ENCODE assay signal across 27 mouse cellular contexts in the genomic region with DNA sequence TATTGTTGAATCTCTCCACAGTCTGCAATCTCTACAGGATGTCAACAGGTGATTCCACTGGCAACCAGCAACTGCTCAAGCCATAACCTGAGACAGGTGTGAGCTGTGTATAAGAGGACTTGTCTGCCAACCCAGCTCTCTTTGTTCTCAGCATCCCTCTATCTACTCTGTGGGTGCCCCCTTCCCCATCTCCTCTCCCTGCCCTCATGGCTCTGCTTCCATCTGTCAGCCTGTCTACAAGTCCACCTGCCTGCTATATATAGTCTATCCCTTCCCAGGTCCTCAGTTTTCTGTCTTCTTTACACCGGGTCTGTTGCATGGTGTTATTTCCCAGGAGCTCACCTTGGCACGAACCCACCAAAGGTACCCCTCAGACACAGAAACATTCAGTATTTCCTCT. TPM values are rescaled to one million over a fixed set of nuclear protein-coding genes. Genes with fewer than 3 reads are reported as not detected.
DNase-seq lines count a peak whose midpoint lies in the region; ATAC-seq lines count a peak whose summit lies in the region.
"Had no signal": no experiment of that assay in that cellular context is flagged by ENCODE, and none has a peak within 500 bp of the region (broad histone marks: within the 10 kb centered on the region; RNA-seq: fewer than 3 reads in every experiment).

No protein-coding gene starts in this region.

- ATAC-seq in kidney, embryonic 16.5 days (ENCODE audit: low FRiP score, low TSS enrichment): 0 out of 2 replicates have a peak, but pooled peaks have one; percentile 35
- no peak for ATAC-seq in liver, embryonic 12.5 days
- ATAC-seq: forebrain, embryonic 16.5 days; hindbrain, postnatal 0 days; inflammation-experienced regulatory T-cells, adult 6 months; intestine, embryonic 16.5 days; Patski had no signal

- no peaks in the 10 kb centered on the region for H3K27me3 ChIP-seq in kidney, embryonic 16.5 days (ENCODE audit: insufficient read depth, low read length)
- H3K27me3 ChIP-seq in liver, embryonic 12.5 days (replicated peaks): no peaks in the 10 kb centered on the region
- H3K27me3 ChIP-seq: CH12.LX; embryonic facial prominence, embryonic 12.5 days; embryonic facial prominence, embryonic 15.5 days; heart, embryonic 13.5 days; Patski had no signal

- H3K4me1 ChIP-seq in kidney, embryonic 16.5 days (ENCODE audit: insufficient read depth, low read length): no peaks in the 10 kb centered on the region
- no peaks in the 10 kb centered on the region for H3K4me1 ChIP-seq in liver, embryonic 12.5 days
- H3K4me1 ChIP-seq: embryonic facial prominence, embryonic 12.5 days; embryonic facial prominence, embryonic 15.5 days; heart, embryonic 10.5 days; heart, embryonic 13.5 days had no signal

- peak; percentile 49 for DNase-seq in cerebellum, adult 9-11 months
- no peak for DNase-seq in cerebellum, adult 9-10 months
- no peak for DNase-seq in kidney, adult 9 months
- peak; percentile 55 for DNase-seq in brain, adult 2 months (ENCODE audit: low read depth, low spot score)
- DNase-seq: adrenal gland, postnatal 10 days; adrenal gland, postnatal 36 days; B cell, adult 2 months; gastrocnemius, postnatal 10 days; gastrocnemius, postnatal 36 days; heart, adult 2 months; heart, postnatal 14 days; heart, postnatal 4 days; kidney, adult 18-20 months had no signal

- WGBS in kidney, embryonic 16.5 days: 89% methylated on average over 2 of the region's 2 CpGs
- WGBS in liver, embryonic 12.5 days (ENCODE audit: insufficient replicate concordance): 85% methylated on average over 2 of the region's 2 CpGs

- H3K9ac ChIP-seq in kidney, embryonic 16.5 days (replicated peaks; ENCODE audit: low read length): no peak overlapping the region
- H3K9ac ChIP-seq in liver, embryonic 12.5 days: no peak overlapping the region
- H3K9ac ChIP-seq: embryonic facial prominence, embryonic 12.5 days; embryonic facial prominence, embryonic 15.5 days; heart, embryonic 13.5 days; hindbrain, embryonic 14.5 days had no signal

- peaks cover 27% of the 10 kb centered on the region for H3K36me3 ChIP-seq in kidney, embryonic 16.5 days (ENCODE audit: insufficient read depth, low read length)
- peaks cover 83% of the 10 kb centered on the region for H3K36me3 ChIP-seq in liver, embryonic 12.5 days

- no peaks in the 10 kb centered on the region for H3K9me3 ChIP-seq in kidney, embryonic 16.5 days (ENCODE audit: low read length)
- no peaks in the 10 kb centered on the region for H3K9me3 ChIP-seq in liver, embryonic 12.5 days (replicated peaks)
- H3K9me3 ChIP-seq: embryonic facial prominence, embryonic 12.5 days; embryonic facial prominence, embryonic 15.5 days; G1E; heart, embryonic 10.5 days; heart, embryonic 13.5 days had no signal

- no peak overlapping the region for H3K4me2 ChIP-seq in kidney, embryonic 16.5 days (replicated peaks; ENCODE audit: low read depth, low read length)
- no peak overlapping the region for H3K4me2 ChIP-seq in liver, embryonic 12.5 days
- H3K4me2 ChIP-seq: embryonic facial prominence, embryonic 12.5 days; embryonic facial prominence, embryonic 15.5 days; heart, embryonic 13.5 days; hindbrain, embryonic 14.5 days had no signal

- H3K27ac ChIP-seq in kidney, embryonic 16.5 days (ENCODE audit: low read length): no peak overlapping the region
- no peak overlapping the region for H3K27ac ChIP-seq in liver, embryonic 12.5 days
- H3K27ac ChIP-seq: embryonic facial prominence, embryonic 12.5 days; embryonic facial prominence, embryonic 15.5 days; heart, adult 2 months; heart, embryonic 10.5 days; heart, embryonic 13.5 days; hindbrain, embryonic 14.5 days; hindbrain, postnatal 0 days had no signal

- H3K4me3 ChIP-seq in kidney, embryonic 16.5 days (ENCODE audit: low read length): no peak overlapping the region
- no peak overlapping the region for H3K4me3 ChIP-seq in liver, embryonic 12.5 days
- H3K4me3 ChIP-seq: embryonic facial prominence, embryonic 12.5 days; embryonic facial prominence, embryonic 15.5 days; heart, adult 2 months; heart, embryonic 10.5 days; heart, embryonic 13.5 days had no signal

RNA-seq across cellular contexts. Expression of a gene that starts 47.8 kb away (rescaled TPM):
- 109 and 116 TPM in 2 replicates for polyA plus RNA-seq in kidney, embryonic 16.5 days (2015; fragmentation: Nextera tagmentation; extraction: Ambion mirVana)
- 77.8 and 78.1 TPM in 2 replicates for polyA plus RNA-seq in liver, embryonic 12.5 days (2016; fragmentation: Nextera tagmentation; extraction: Ambion mirVana)

Comparison
In these comparisons a context has a peak if more than half of its experiments do, and no peak if none do; other contexts are left out.
1. DNase-seq: peak in cerebellum, adult 9-11 months (single experiment) and brain, adult 2 months (single experiment); none in cerebellum, adult 9-10 months (single experiment) and kidney, adult 9 months (single experiment).